Comparison of ENCODE assay signal across 7 mouse cellular contexts in genomic region chr9:21149654-21150419, GRCm38 (mm10). TPM values are rescaled to one million over a fixed set of nuclear protein-coding genes. Genes with fewer than 3 reads are reported as not detected.
A peak's percentile ranks its signal among the peaks of the same experiment; 100 is the strongest.
DNase-seq lines count a peak whose midpoint lies in the region; ATAC-seq lines count a peak whose summit lies in the region.

Gene Cdc37, minus strand, starts transcription at chr9:21149982.

- H3K9ac ChIP-seq in intestine, embryonic 16.5 days (ENCODE audit: low read depth, low read length): peak within 1 kb of the TSS; percentile 91
- H3K9ac ChIP-seq in midbrain, embryonic 11.5 days (ENCODE audit: low read length): peak within 1 kb of the TSS; percentile 91

- H3K27ac ChIP-seq in intestine, embryonic 16.5 days (ENCODE audit: low read length): peak within 1 kb of the TSS; percentile 74
- no peak within 1 kb of the TSS; the same call in 1 of the 2 replicates for H3K27ac ChIP-seq in midbrain, embryonic 11.5 days (ENCODE audit: low read depth, low read length)

- H3K36me3 ChIP-seq in intestine, embryonic 16.5 days (ENCODE audit: control insufficient read depth, insufficient read depth, low read length): no peaks in the 10 kb centered on the region
- no peaks in the 10 kb centered on the region for H3K36me3 ChIP-seq in midbrain, embryonic 11.5 days (ENCODE audit: control insufficient read depth, insufficient read depth, low read length)

- peak within 1 kb of the TSS; percentile 69 for H3K4me2 ChIP-seq in intestine, embryonic 16.5 days (ENCODE audit: low read depth, low read length)
- peak within 1 kb of the TSS; percentile 58 for H3K4me2 ChIP-seq in midbrain, embryonic 11.5 days

- peak; percentile 95 for DNase-seq in adrenal gland, adult 2 months
- peak; percentile 92 for DNase-seq in embryo, embryonic 11.5 days (ENCODE audit: low read depth, low spot score)
- peak; percentile 91 to 94 for DNase-seq in gastrocnemius, postnatal 4 days (ENCODE audit: low spot score in 2 of 2)
- DNase-seq in left cerebral cortex, postnatal 36 days (ENCODE audit: low spot score in 2 of 2): peak; percentile 90 to 92
- peak; percentile 100 for DNase-seq in midbrain, embryonic 11.5 days (ENCODE audit: low spot score, missing footprints)
- DNase-seq in skeletal muscle tissue, adult 2 months (ENCODE audit: low read depth, low spot score): peak; percentile 80

- no peaks in the 10 kb centered on the region for H3K27me3 ChIP-seq in intestine, embryonic 16.5 days (replicated peaks; ENCODE audit: control insufficient read depth, insufficient read depth, low read length)
- H3K27me3 ChIP-seq in midbrain, embryonic 11.5 days (ENCODE audit: control insufficient read depth, insufficient read depth, low read length): no peaks in the 10 kb centered on the region; the same call in 1 of the 2 replicates

- H3K4me1 ChIP-seq in intestine, embryonic 16.5 days (ENCODE audit: control insufficient read depth, insufficient read depth, low read length): peaks cover 45% of the 10 kb centered on the region
- peaks cover 23% of the 10 kb centered on the region for H3K4me1 ChIP-seq in midbrain, embryonic 11.5 days (ENCODE audit: control insufficient read depth, insufficient read depth, low read length)

- peak within 1 kb of the TSS; percentile 88 for H3K4me3 ChIP-seq in intestine, embryonic 16.5 days (ENCODE audit: low read length)
- H3K4me3 ChIP-seq in midbrain, embryonic 11.5 days (ENCODE audit: low read depth, low read length): peak within 1 kb of the TSS; percentile 83

- intact Hi-C loops in left cerebral cortex, postnatal 36 days (cut with DNase I): loop anchor here (5.0 kb wide), 1 partner anchor 67 kb away; no protein-coding TSS in a partner anchor

- WGBS in intestine, embryonic 16.5 days: 3% methylated on average over 56 of the region's 56 CpGs
- 3% methylated on average over 56 of the region's 56 CpGs for WGBS in midbrain, embryonic 11.5 days

- H3K9me3 ChIP-seq in intestine, embryonic 16.5 days (ENCODE audit: control insufficient read depth, low read length): no peaks in the 10 kb centered on the region
- no peaks in the 10 kb centered on the region for H3K9me3 ChIP-seq in midbrain, embryonic 11.5 days (ENCODE audit: control insufficient read depth, low read length)

- peak; percentile 94 for ATAC-seq in intestine, embryonic 16.5 days
- peak; percentile 97 for ATAC-seq in midbrain, embryonic 11.5 days (ENCODE audit: low FRiP score)

RNA-seq across cellular contexts. Expression of gene Cdc37, which starts in this region (rescaled TPM):
- 100 to 1,000 TPM; 179 to 202 TPM for total RNA-seq in adrenal gland, adult 2 months (2021)
- 58.3 and 59.0 TPM in 2 replicates for polyA plus RNA-seq in adrenal gland, adult 2 months (2012; rRNA removed)
- 100 to 1,000 TPM; 160 to 163 TPM for total RNA-seq in gastrocnemius, postnatal 4 days (2021)
- polyA plus RNA-seq in intestine, embryonic 16.5 days (2015; fragmentation: Nextera tagmentation; extraction: Ambion mirVana): 247 and 261 TPM in 2 replicates
- total RNA-seq in left cerebral cortex, postnatal 36 days (2021): 100 to 1,000 TPM; 139 to 155 TPM
- 297 and 318 TPM in 2 replicates for polyA plus RNA-seq in midbrain, embryonic 11.5 days (2014; fragmentation: Nextera tagmentation; extraction: Ambion mirVana)
